Mouse (Mus musculus): ENCODE data around the gene Mrgprf. TPM values are rescaled to one million over a fixed set of nuclear protein-coding genes. Genes with fewer than 3 reads are reported as not detected.

Mrgprf gene
- polyA plus RNA-seq, 1 experiment from 2014 or later: 2.2 TPM

Other genes starting within 250 kb of the Mrgprf start
- 0.38 TPM in 1 of 2 replicates, not detected in the other for gene 1810010D01Rik, start 92.7 kb upstream of the Mrgprf start, polyA plus RNA-seq (2015; fragmentation: Nextera tagmentation; extraction: Ambion mirVana)
- gene Tpcn2, start 16.8 kb upstream of the Mrgprf start, polyA plus RNA-seq (2015; fragmentation: Nextera tagmentation; extraction: Ambion mirVana): 3.3 TPM in 2 replicates
- not detected in 2 replicates for gene Mrgprd, start 14.0 kb downstream of the Mrgprf start, polyA plus RNA-seq (2015; fragmentation: Nextera tagmentation; extraction: Ambion mirVana)